Mouse (Mus musculus): Measurements from ENCODE around the gene Atp8a2.
A peak's percentile ranks its signal among the peaks of the same experiment; 100 is the strongest.

The Atp8a2 gene

GRCm38 (mm10) chr14:59893971-59894370 is 303.0 kb downstream of the Atp8a2 start:
- no peak for DNase-seq

GRCm38 (mm10) chr14:59892084-59892483 is 304.9 kb downstream of the Atp8a2 start:
- no peak for DNase-seq

- DNase-seq: peak; percentile 49
These were observed 305.5 kb downstream of the Atp8a2 start for GRCm38 (mm10) chr14:59891491-59891890.

GRCm38 (mm10) chr14:59890818-59891217 is 306.2 kb downstream of the Atp8a2 start:
- no peak for DNase-seq

- DNase-seq: no peak
These were observed 306.9 kb downstream of the Atp8a2 start for GRCm38 (mm10) chr14:59890107-59890506.

- DNase-seq: no peak
These were observed 308.5 kb downstream of the Atp8a2 start for GRCm38 (mm10) chr14:59888446-59888845.

- no peak for DNase-seq
These were observed 308.9 kb downstream of the Atp8a2 start for GRCm38 (mm10) chr14:59888046-59888445.

GRCm38 (mm10) chr14:59887061-59887861 is 309.7 kb downstream of the Atp8a2 start:
- peak; percentile 4 for DNase-seq

GRCm38 (mm10) chr14:59883517-59884069 is 313.4 kb downstream of the Atp8a2 start:
- DNase-seq: no peak

GRCm38 (mm10) chr14:59880829-59881228 is 316.1 kb downstream of the Atp8a2 start:
- no peak for DNase-seq

GRCm38 (mm10) chr14:59878248-59878647 is 318.7 kb downstream of the Atp8a2 start:
- no peak for DNase-seq

GRCm38 (mm10) chr14:59876525-59876924 is 320.5 kb downstream of the Atp8a2 start:
- no peak for DNase-seq

- DNase-seq: no peak
These were observed 328.6 kb downstream of the Atp8a2 start for GRCm38 (mm10) chr14:59868369-59868768.

- DNase-seq: no peak
These were observed 329.2 kb downstream of the Atp8a2 start for GRCm38 (mm10) chr14:59867749-59868148.

GRCm38 (mm10) chr14:59866001-59866400 is 331.0 kb downstream of the Atp8a2 start:
- DNase-seq: no peak

- peak; percentile 23 for DNase-seq
These were observed 334.6 kb downstream of the Atp8a2 start for GRCm38 (mm10) chr14:59862351-59862750.

GRCm38 (mm10) chr14:59859830-59860229 is 337.1 kb downstream of the Atp8a2 start:
- no peak for DNase-seq

- no peak for DNase-seq
These were observed 338.3 kb downstream of the Atp8a2 start for GRCm38 (mm10) chr14:59858501-59859225.

GRCm38 (mm10) chr14:59853139-59853538 is 343.8 kb downstream of the Atp8a2 start:
- no peak for DNase-seq

GRCm38 (mm10) chr14:59846609-59847375 is 350.2 kb downstream of the Atp8a2 start:
- DNase-seq: no peak

- no peak for DNase-seq
These were observed 353.6 kb downstream of the Atp8a2 start for GRCm38 (mm10) chr14:59843264-59843942.

GRCm38 (mm10) chr14:59839951-59840720 is 356.8 kb downstream of the Atp8a2 start:
- DNase-seq: peak; percentile 5

Measured in kidney, adult 9 months (tissue).